Mouse (Mus musculus): ENCODE measurements at regions not wholly inside any gene's neighbourhood (a gene's known extent, or its start where the extent isn't known, plus 50 kb on each side); places are given as distances from the start of the nearest gene placed in this dataset.
A peak's percentile ranks its signal among the peaks of the same experiment; 100 is the strongest.

- no peak for DNase-seq (ENCODE audit: low spot score in 2 of 2)
Measured at GRCm38 (mm10) chr9:61816589-61817179, 97.7 kb downstream of the Rplp1 start.

DNA sequence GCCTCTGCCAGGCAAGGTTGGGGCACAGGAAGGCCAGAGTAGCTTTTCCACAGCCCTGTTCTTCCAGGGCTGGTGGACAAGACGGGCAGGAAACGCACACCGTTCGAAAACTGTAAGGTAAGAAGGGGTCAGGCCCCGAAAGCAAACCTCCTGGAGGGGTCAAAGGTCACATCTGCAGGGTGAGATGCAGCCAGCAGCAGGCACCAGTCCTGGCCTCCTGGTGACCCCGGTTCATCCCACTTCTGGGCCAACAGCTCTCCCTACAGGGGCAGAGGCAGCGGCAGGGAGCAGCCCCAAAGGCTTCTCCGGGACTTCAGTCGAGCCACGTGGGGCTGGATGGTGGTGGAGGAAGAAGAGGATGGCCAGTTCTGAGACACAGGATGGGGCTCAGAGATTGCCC, 98.3 kb downstream of the Rplp1 start:
- DNase-seq (ENCODE audit: low spot score in 2 of 2) = no peak

- DNase-seq (ENCODE audit: low spot score in 2 of 2) = no peak
Measured at GRCm38 (mm10) chr9:61813291-61813690, 101.1 kb downstream of the Rplp1 start.

GRCm38 (mm10) chr9:61812315-61812714, 102.0 kb downstream of the Rplp1 start:
- DNase-seq (ENCODE audit: low spot score in 2 of 2) = no peak

GRCm38 (mm10) chr9:61810456-61810855, 103.9 kb downstream of the Rplp1 start:
- no peak for DNase-seq (ENCODE audit: low spot score in 2 of 2)

DNA sequence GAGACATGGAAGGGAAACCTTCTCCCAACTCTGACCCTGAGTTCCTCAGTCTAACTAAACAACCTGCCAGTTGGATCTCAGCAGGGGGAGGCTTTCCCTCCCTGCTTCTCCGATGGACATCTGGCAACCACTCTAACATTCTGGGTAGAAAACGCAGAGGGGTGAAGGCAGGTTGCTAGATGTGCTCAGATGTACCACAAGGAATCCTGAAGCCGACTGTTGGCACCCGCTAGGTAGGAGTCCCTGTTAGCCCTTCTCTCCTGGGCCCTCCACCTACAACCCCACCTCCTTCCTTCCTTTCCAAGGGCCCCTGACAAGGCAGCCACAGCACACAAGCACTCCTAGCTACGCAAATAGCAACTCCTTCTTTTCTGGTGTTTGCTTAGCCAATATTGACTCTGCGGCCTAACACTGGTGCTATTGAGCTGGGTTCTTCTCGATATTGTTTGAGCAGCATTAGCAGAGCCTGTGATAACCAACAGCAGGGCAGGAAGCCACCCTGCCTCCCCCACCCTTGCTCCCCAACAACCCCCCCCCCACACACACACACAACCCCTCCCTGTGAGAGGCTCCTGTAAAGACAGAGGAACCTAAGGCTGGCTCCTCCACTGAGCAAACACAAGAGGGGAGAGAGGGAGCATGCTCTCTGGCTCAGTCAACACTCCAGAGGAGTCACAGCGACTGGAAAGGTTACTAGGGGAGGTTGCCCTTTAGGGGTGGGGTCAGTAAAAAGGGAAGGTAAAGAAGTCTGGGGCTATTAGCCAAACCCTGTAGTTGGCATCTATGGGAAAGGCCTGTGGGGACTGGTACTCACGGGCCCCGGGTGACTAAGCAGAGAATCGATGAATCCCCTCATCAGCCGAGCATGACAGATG, 105.8 kb downstream of the Rplp1 start:
- no peak for DNase-seq (ENCODE audit: low spot score in 2 of 2)

GRCm38 (mm10) chr9:61805971-61806370, 108.4 kb downstream of the Rplp1 start:
- no peak for DNase-seq (ENCODE audit: low spot score in 2 of 2)

DNA sequence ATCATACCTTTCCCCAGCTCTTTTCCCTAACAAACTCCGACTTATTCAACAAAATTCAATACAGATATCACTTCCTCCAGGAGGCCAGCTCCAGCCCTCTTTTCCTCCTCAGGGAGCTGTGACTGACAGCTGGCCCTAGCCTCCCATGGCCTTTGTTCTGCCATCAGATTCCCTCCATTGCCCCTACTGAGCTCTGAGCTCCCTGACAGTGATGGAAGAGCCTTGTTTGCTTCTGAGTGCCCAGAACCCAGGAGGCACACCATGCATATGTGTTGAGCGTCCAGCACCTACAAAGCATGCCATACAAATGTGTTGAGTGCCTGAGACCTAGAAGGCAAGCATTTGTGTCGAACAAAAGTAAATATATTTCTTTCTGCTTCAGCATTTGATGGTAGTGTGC, 110.8 kb downstream of the Rplp1 start:
- no peak for DNase-seq (ENCODE audit: low spot score in 2 of 2)

DNA sequence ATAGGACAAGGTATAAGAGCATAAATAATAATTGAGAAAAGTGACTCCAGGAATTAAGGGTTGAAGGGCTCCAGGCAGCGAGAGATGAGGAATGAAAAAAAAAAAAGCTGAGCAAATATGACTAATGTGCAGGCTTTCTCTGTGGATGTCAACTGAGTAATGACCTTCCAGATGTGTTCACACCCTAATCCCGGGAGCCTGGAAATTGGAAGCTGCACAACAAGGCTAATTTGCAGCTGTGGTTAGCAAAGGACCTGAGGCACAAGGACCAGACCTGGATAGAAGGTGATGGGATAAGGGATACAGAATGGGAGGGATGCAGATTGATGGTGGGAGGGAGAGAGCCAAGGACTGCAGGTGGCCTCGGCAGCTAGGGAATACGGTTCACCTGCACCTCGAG, 111.6 kb downstream of the Rplp1 start:
- no peak for DNase-seq (ENCODE audit: low spot score in 2 of 2)

- DNase-seq (ENCODE audit: low spot score in 2 of 2) = no peak
Measured at GRCm38 (mm10) chr9:61799535-61799934, 114.8 kb downstream of the Rplp1 start.

- no peak for DNase-seq (ENCODE audit: low spot score in 2 of 2)
Measured at GRCm38 (mm10) chr9:61795910-61796309, 118.4 kb downstream of the Rplp1 start.

DNA sequence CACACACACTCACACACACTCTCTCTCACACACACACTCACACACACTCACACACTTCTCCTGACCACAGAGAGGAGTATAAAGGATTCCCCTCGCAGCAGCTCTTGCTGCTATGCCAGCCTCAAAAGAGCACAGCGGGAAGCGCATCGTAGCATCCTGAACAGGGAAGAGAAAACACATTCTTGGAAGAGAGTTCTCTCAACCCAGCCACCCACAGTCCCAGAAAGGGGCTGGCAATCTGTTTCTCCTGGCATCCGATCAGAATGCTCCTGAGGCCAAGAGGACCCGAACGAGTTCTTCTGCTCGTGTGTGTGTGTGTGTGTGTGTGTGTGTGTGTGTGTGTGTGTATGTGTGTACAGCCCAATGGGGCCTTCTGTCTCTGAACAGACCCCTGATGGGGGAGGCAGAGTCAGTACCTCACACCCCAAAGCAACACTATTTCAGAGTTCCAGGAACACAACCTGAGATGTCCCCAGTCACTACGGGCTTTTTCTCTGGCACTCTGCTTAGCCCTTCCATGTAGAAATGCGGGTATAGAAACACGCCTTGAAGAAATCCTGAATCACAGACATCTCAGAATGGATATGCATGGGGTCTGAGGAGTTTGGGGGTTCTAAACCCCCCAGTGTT, 122.8 kb downstream of the Rplp1 start:
- no peak for DNase-seq (ENCODE audit: low spot score in 2 of 2)

DNA sequence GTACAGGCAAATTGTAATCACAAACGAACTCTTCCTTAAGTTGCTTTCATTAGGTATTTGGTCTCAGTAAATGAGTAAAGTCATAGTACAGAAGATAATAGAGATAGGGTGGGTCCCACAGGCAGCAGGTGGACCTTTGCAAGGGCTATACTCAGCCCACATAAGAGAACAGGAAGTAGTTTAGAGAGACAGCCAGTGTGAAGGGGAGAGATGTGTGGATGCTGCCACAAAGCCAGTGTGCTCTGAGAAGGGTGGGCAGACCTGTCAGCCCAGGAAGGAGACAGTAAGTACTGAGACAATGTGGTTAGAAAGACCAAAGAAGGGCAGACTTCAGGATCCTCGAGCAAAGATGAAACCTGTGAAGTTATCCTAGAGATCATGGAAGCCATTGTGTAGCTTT, 123.5 kb downstream of the Rplp1 start:
- DNase-seq (ENCODE audit: low spot score in 2 of 2) = no peak

DNA sequence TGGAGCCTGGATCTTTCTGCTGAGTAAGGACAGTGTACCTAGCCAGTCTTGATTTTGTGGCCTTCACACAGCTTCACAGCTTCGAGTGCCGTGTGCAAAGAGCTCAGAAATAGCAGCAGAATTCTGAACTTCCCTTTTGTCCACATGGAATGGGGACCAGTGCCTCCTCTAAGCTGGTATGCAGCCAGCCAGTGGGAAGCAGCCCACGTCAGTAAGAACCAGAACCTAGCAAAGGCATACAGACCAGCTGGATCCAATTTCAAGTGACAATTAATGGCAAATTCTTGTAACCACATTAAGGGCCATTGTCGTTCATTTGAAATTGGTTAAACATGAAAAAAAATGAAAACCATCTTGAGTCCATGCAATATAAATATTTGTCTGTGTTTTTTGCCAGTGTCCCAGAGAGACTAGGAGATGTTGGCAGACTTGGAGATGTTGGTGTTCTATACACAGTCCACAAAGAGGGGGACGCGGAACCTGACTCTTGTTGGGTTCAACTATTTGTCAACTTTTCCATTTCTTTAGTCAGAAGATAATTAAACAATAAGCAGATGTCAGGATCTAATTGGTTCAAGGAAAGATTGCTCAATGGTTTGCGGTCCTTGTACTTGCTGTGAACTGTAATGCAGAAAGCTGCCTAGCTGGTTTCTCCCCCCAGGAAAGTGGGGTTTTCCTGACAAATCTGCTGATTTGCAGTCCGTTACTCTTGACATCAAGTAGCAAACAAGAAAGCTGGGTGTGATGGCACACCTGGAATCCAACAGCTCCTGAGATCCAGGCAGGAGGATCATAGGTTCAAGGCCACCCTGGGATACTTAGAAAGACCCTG, 125.1 kb downstream of the Rplp1 start:
- no peak for DNase-seq (ENCODE audit: low spot score in 2 of 2)

- DNase-seq (ENCODE audit: low spot score in 2 of 2) = no peak
Measured at GRCm38 (mm10) chr9:61781469-61781868, 132.9 kb downstream of the Rplp1 start.

- DNase-seq (ENCODE audit: low spot score in 2 of 2) = no peak
Measured at GRCm38 (mm10) chr9:61780186-61780939, 134.0 kb downstream of the Rplp1 start.

GRCm38 (mm10) chr9:61779165-61779564, 135.2 kb downstream of the Rplp1 start:
- no peak for DNase-seq (ENCODE audit: low spot score in 2 of 2)

DNA sequence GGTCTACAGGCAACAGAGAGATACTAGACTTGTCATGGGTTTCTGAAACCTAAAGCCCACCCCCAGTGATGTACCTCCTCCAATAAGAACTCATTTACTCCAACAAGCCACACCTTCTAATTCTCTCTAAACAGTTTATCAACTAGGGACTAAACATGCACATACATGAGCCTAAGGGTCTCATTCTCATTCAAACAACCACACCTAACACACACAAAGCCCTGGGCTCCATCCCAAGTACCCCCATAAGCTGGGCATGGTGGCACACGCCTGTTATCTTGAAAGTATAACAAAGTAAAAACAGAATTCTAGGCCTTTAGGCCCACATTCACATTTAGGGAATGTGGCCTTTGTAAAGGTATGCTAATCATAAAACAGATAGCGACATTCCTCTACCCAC, 137.9 kb downstream of the Rplp1 start:
- DNase-seq (ENCODE audit: low spot score in 2 of 2) = no peak

DNA sequence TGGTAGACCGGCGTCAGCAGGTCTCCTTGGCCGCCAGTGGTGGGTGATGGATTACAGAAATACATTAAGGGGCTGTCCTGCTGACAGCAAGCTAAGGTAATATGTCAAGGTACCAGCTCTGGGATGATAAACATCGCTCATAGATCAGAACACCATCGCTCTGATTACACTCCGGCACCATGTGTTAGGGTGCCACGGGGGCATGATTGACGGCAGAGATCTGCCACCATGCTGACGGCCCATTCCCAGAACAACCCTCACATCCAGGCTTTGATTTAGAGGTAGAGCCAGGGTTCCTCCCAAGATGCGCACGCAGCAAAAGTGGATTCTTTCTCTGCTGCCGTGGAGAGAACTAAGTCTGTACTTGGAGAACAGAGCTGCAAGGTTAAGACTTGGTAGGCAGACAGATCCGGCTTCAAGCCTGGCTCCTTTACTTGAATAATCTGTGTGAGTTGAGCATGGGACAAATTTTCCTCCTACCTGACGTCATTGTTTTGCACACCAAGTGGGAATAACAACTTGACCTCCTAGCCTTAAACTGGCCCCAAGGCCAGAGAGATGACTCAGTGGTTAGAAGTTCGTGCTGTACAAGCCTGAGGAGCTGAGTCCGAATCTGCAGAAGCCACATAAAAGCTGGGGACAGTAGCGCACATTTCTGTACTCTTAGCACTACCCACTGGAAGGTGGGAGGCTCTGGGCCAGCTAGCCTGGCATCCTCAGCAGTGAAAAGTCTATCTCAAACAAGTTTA, 144.0 kb downstream of the Rplp1 start:
- DNase-seq (ENCODE audit: low spot score in 2 of 2) = no peak

- no peak for DNase-seq (ENCODE audit: low spot score in 2 of 2)
Measured at GRCm38 (mm10) chr9:61766187-61766586, 148.2 kb downstream of the Rplp1 start.

DNA sequence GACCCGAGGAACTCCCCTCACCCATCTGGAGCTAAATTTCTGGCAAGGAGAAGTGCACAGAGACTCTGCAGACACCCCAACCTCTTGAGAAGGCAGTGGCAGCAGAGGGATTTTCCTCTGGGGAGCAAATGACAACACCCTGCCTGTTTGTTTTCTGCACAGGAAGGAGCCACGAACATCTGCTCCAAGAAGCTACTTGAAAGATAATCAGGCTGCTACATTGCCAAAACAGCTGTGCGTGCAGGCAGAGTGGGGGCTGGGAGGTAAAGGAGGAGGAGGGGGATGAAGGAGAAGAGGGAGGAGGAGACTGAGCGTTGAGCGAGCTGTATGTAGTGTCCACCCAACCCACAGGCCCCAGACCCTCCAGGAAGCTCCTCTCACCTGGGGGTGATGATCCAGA, 149.0 kb downstream of the Rplp1 start:
- DNase-seq (ENCODE audit: low spot score in 2 of 2) = peak in 1 of 2 experiments; percentile 10
